ENCODE assay signal across 16 mouse cellular contexts in the genomic region with DNA sequence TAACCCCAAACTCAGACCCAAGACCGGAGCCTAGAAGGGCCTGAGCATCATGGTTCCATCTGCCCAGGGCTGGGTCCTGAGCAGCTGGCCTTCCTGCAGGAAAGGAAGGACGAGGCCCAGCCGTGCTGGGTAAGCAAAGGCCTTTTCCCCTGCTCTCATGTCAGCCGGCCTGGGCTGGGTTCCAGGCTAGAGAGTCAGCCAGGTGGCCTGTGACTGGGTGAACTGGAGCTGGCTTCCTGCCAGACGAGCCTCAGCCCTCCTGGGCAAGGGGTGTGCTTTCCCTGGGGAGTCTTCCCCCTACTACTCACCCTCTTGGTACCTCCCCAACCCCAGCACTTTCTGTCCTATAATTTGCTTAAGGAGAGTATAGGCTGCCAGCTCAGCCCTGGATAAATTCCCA. TPM values are rescaled to one million over a fixed set of nuclear protein-coding genes. Genes with fewer than 3 reads are reported as not detected.
DNase-seq lines count a peak whose midpoint lies in the region; ATAC-seq and TF ChIP-seq lines count a peak whose summit lies in the region.
"Had no signal": no experiment of that assay in that cellular context is flagged by ENCODE, and none has a peak within 500 bp of the region (broad histone marks: within the 10 kb centered on the region; RNA-seq: fewer than 3 reads in every experiment).

No protein-coding gene starts in this region.

- DNase-seq in adrenal gland, adult 2 months: peak; percentile 38
- DNase-seq in adrenal gland, postnatal 4 days (ENCODE audit: low spot score in 2 of 2): no peak
- no peak for DNase-seq in heart, postnatal 0 days (ENCODE audit: low spot score)
- no peak for DNase-seq in heart, postnatal 36 days
- DNase-seq in left cerebral cortex, postnatal 4 days: peak; percentile 66
- no peak for DNase-seq in left cerebral cortex, postnatal 25 days (ENCODE audit: low spot score in 2 of 2)
- DNase-seq in gastrocnemius, postnatal 10 days: peak; percentile 51
- no peak for DNase-seq in embryo, embryonic 9.5 days (ENCODE audit: extremely low spot score)
- DNase-seq: thymus, adult 2 months had no signal

- H3K4me1 ChIP-seq in heart, postnatal 0 days (ENCODE audit: control insufficient read depth, insufficient read depth): peaks cover 18% of the 10 kb centered on the region; the same call in 1 of the 2 replicates

- no peak for TF ChIP-seq CTCF in heart, postnatal 0 days (IDR thresholded peaks at IDR 0.05; ENCODE audit: low read depth)

- H3K4me3 ChIP-seq in heart, postnatal 0 days (ENCODE audit: low read depth, low read length): no peak overlapping the region
- H3K4me3 ChIP-seq: embryonic facial prominence, embryonic 12.5 days; limb, embryonic 12.5 days; lung, embryonic 15.5 days had no signal

- peak overlapping the region; percentile 15; the same call in 1 of the 2 replicates for H3K27ac ChIP-seq in heart, postnatal 0 days (ENCODE audit: low read depth)
- H3K27ac ChIP-seq: embryonic facial prominence, embryonic 12.5 days; limb, embryonic 12.5 days; lung, embryonic 15.5 days had no signal

- H3K9ac ChIP-seq in heart, postnatal 0 days (replicated peaks; ENCODE audit: low read depth, low read length): 0 out of 2 replicates have a peak overlapping the region, but pooled peaks have one; percentile 15
- H3K9ac ChIP-seq: embryonic facial prominence, embryonic 12.5 days; limb, embryonic 12.5 days; lung, embryonic 15.5 days had no signal

- peaks cover 50% of the 10 kb centered on the region for H3K36me3 ChIP-seq in heart, postnatal 0 days (replicated peaks; ENCODE audit: control insufficient read depth, insufficient read depth, low read length)

- intact Hi-C loops in heart, postnatal 36 days (cut with DNase I): loop anchor here (5.0 kb wide), 1 partner anchor 146 kb away; no protein-coding TSS in a partner anchor
- intact Hi-C loops in left cerebral cortex, postnatal 4 days (cut with DNase I): loop anchor here (5.0 kb wide), 2 partner anchors 81 to 166 kb away; no protein-coding TSS in a partner anchor
- intact Hi-C loops in left cerebral cortex, postnatal 25 days (cut with DNase I): no loop called here

- no peak for ATAC-seq in heart, postnatal 0 days (ENCODE audit: insufficient read depth, low read depth)
- ATAC-seq: forebrain, embryonic 16.5 days; intestine, postnatal 0 days had no signal

- WGBS in heart, postnatal 0 days: 40% methylated on average over 5 of the region's 5 CpGs

- no peak overlapping the region for H3K4me2 ChIP-seq in heart, postnatal 0 days (ENCODE audit: low read depth, low read length)
- H3K4me2 ChIP-seq: embryonic facial prominence, embryonic 12.5 days; limb, embryonic 12.5 days; lung, embryonic 15.5 days had no signal

- no peaks in the 10 kb centered on the region for H3K27me3 ChIP-seq in heart, postnatal 0 days (ENCODE audit: control insufficient read depth, insufficient read depth, low read length)
- H3K27me3 ChIP-seq: embryonic facial prominence, embryonic 12.5 days; limb, embryonic 12.5 days; lung, embryonic 15.5 days had no signal

- no peak for TF ChIP-seq EP300 in heart, postnatal 0 days (IDR thresholded peaks at IDR 0.05; ENCODE audit: low read depth)

- H3K9me3 ChIP-seq in heart, postnatal 0 days (replicated peaks; ENCODE audit: control insufficient read depth, low read length): no peaks in the 10 kb centered on the region
- H3K9me3 ChIP-seq: embryonic facial prominence, embryonic 12.5 days; limb, embryonic 12.5 days; lung, embryonic 15.5 days had no signal

RNA-seq across cellular contexts. Expression of gene Dpm2, which starts 2.5 kb away (rescaled TPM):
- 10 to 100 TPM; 52.7 to 67.4 TPM for total RNA-seq in adrenal gland, adult 2 months (2021)
- 160 and 165 TPM in 2 replicates for polyA plus RNA-seq in adrenal gland, adult 2 months (2012; rRNA removed)
- total RNA-seq in adrenal gland, postnatal 4 days (2021): 10 to 100 TPM; 61.9 to 64.5 TPM
- total RNA-seq in heart, postnatal 0 days (2014; rRNA removed; ENCODE audit: low replicate concordance): 17.9 and 31.0 TPM in 2 replicates
- polyA plus RNA-seq in heart, postnatal 0 days (2015; fragmentation: Nextera tagmentation; extraction: Ambion mirVana): 56.1 and 58.4 TPM in 2 replicates
- total RNA-seq in heart, postnatal 36 days (2021): 10 to 100 TPM; 17.9 to 21.3 TPM
- 10 to 100 TPM; 74.3 to 76.8 TPM for total RNA-seq in left cerebral cortex, postnatal 4 days (2021)
- total RNA-seq in left cerebral cortex, postnatal 25 days (2021): 10 to 100 TPM; 76.1 to 81.8 TPM
- 10 to 100 TPM; 19.6 to 25.7 TPM for total RNA-seq in gastrocnemius, postnatal 10 days (2021)

RNA-seq across cellular contexts. Expression of gene Pip5kl1, which starts 6.4 kb away (rescaled TPM):
- total RNA-seq in adrenal gland, adult 2 months (2021): under 1 TPM in 1 of 2 experiments, not detected in 1; 0.29 TPM
- 0.10 TPM in 1 of 2 replicates, not detected in the other for polyA plus RNA-seq in adrenal gland, adult 2 months (2012; rRNA removed)
- under 1 TPM; 0.31 to 0.73 TPM for total RNA-seq in adrenal gland, postnatal 4 days (2021)
- total RNA-seq in heart, postnatal 0 days (2014; rRNA removed; ENCODE audit: low replicate concordance): not detected in 2 replicates
- 0.18 TPM in 1 of 2 replicates, not detected in the other for polyA plus RNA-seq in heart, postnatal 0 days (2015; fragmentation: Nextera tagmentation; extraction: Ambion mirVana)
- total RNA-seq in heart, postnatal 36 days (2021): under 1 TPM in 1 of 2 experiments, not detected in 1; 0.43 TPM
- 10 to 100 TPM in 1 of 2 experiments, 1 to 10 TPM in 1; 9.4 to 11.5 TPM for total RNA-seq in left cerebral cortex, postnatal 4 days (2021)
- total RNA-seq in left cerebral cortex, postnatal 25 days (2021): 1 to 10 TPM; 7.5 to 8.3 TPM
- total RNA-seq in gastrocnemius, postnatal 10 days (2021): not detected
- polyA plus RNA-seq: intestine, postnatal 0 days had no signal

RNA-seq across cellular contexts. Expression of gene 9430097D07Rik, which starts 7.3 kb away (rescaled TPM):
- total RNA-seq in adrenal gland, adult 2 months (2021): not detected
- polyA plus RNA-seq in adrenal gland, adult 2 months (2012; rRNA removed): not detected in 2 replicates
- not detected for total RNA-seq in adrenal gland, postnatal 4 days (2021)
- not detected in 2 replicates for total RNA-seq in heart, postnatal 0 days (2014; rRNA removed; ENCODE audit: low replicate concordance)
- polyA plus RNA-seq in heart, postnatal 0 days (2015; fragmentation: Nextera tagmentation; extraction: Ambion mirVana): not detected in 2 replicates
- not detected for total RNA-seq in heart, postnatal 36 days (2021)
- under 1 TPM; 0.62 to 0.84 TPM for total RNA-seq in left cerebral cortex, postnatal 4 days (2021)
- under 1 TPM; 0.80 to 0.94 TPM for total RNA-seq in left cerebral cortex, postnatal 25 days (2021)
- not detected for total RNA-seq in gastrocnemius, postnatal 10 days (2021)
- polyA plus RNA-seq: heart, embryonic 16.5 days; limb, embryonic 12.5 days; spleen, adult 2 months; thymus, adult 2 months had no signal

RNA-seq across cellular contexts. Expression of gene St6galnac4, which starts 18.7 kb away (rescaled TPM):
- total RNA-seq in adrenal gland, adult 2 months (2021): 10 to 100 TPM in 1 of 2 experiments, 1 to 10 TPM in 1; 5.6 to 14.5 TPM
- 15.4 and 18.5 TPM in 2 replicates for polyA plus RNA-seq in adrenal gland, adult 2 months (2012; rRNA removed)
- total RNA-seq in adrenal gland, postnatal 4 days (2021): 10 to 100 TPM; 16.4 to 19.4 TPM
- total RNA-seq in heart, postnatal 0 days (2014; rRNA removed; ENCODE audit: low replicate concordance): 25.7 and 28.0 TPM in 2 replicates
- 25.5 and 27.0 TPM in 2 replicates for polyA plus RNA-seq in heart, postnatal 0 days (2015; fragmentation: Nextera tagmentation; extraction: Ambion mirVana)
- total RNA-seq in heart, postnatal 36 days (2021): 10 to 100 TPM; 18.7 to 21.7 TPM
- 10 to 100 TPM; 35.7 to 38.4 TPM for total RNA-seq in left cerebral cortex, postnatal 4 days (2021)
- 10 to 100 TPM; 40.1 to 41.1 TPM for total RNA-seq in left cerebral cortex, postnatal 25 days (2021)
- 10 to 100 TPM; 31.7 to 42.6 TPM for total RNA-seq in gastrocnemius, postnatal 10 days (2021)

RNA-seq across cellular contexts. Expression of gene St6galnac6, which starts 31.4 kb away (rescaled TPM):
- total RNA-seq in adrenal gland, adult 2 months (2021): 10 to 100 TPM; 55.2 to 55.6 TPM
- polyA plus RNA-seq in adrenal gland, adult 2 months (2012; rRNA removed): 115 and 122 TPM in 2 replicates
- total RNA-seq in adrenal gland, postnatal 4 days (2021): 10 to 100 TPM; 53.0 to 58.0 TPM
- total RNA-seq in heart, postnatal 0 days (2014; rRNA removed; ENCODE audit: low replicate concordance): 102 and 117 TPM in 2 replicates
- polyA plus RNA-seq in heart, postnatal 0 days (2015; fragmentation: Nextera tagmentation; extraction: Ambion mirVana): 44.1 and 44.3 TPM in 2 replicates
- total RNA-seq in heart, postnatal 36 days (2021): 100 to 1,000 TPM; 108 to 116 TPM
- 10 to 100 TPM; 78.8 to 91.8 TPM for total RNA-seq in left cerebral cortex, postnatal 4 days (2021)
- 100 to 1,000 TPM; 112 to 117 TPM for total RNA-seq in left cerebral cortex, postnatal 25 days (2021)
- 10 to 100 TPM; 59.7 to 66.0 TPM for total RNA-seq in gastrocnemius, postnatal 10 days (2021)

Comparison
In these comparisons a context has a peak if more than half of its experiments do, and no peak if none do; other contexts are left out.
1. DNase-seq: peak in adrenal gland, adult 2 months (single experiment), left cerebral cortex, postnatal 4 days (single experiment) and gastrocnemius, postnatal 10 days (single experiment); none in adrenal gland, postnatal 4 days (0 of 2), heart, postnatal 0 days (single experiment), heart, postnatal 36 days (0 of 2), left cerebral cortex, postnatal 25 days (0 of 2) and embryo, embryonic 9.5 days (single experiment).